Mouse (Mus musculus) ovary, postnatal 36 days (tissue): ENCODE results near the gene Chrna7.

Source experiments
- DNase-seq: peaks from one replicate; pipeline ENCODE4 v3.0.0; 2022; ENCODE audit warnings: low spot score, mixed read lengths

The Chrna7 gene

DNA sequence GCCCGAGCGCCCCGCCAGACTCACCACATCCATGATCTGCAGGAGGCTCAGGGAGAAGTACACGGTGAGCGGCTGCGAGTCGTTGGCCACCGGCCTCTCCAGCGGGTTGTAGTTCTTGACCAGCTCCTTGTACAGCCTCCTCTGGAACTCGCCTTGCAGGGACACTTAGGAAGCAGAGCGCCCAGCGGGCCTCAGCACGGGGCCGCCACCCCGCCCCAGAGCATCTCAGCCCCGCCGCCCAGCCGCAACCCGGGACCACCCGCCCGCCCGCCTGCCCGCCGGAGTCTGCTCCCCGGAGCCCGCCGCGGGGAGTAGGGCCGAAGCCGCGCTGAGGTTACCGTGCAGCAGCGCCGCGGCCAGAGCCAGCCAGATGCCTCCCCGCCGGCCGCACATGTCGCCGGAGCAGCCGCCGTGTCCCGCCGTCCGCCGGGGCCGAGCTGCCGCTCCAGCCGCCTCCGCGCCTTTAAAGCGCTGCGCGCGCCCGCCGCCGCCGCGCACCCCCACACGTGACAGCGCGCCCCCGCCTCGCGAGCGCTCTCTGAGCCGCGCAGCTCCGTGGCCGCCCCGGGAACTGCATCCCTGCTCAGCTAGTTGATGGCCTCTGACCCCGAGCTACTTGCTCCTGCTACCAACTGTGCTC is at the start of gene Chrna7:
Chrna7 (minus strand) TSS at position 486 of the 640 bp plus-strand sequence.
- peak; percentile 70 for DNase-seq

DNA sequence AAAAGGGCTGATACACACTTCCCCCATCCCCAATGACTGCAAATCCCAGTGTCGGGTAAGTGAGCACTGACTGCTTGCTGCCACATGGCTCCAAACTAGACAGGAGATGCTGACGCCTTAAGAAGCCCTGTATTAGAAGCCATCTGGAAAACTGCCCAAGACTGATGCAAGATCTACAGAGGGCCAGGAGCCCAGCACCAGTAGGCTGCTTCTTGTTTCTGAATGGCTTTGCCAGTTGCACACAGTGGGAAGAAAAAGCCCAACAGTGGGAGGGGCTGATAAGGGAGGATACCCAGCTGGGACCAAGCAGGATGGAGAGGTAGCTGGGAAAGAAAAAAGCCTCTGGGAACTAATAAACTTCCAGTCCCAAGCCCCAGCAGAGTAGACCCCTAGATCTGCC is 37.0 kb upstream of the Chrna7 start:
- no peak for DNase-seq

DNA sequence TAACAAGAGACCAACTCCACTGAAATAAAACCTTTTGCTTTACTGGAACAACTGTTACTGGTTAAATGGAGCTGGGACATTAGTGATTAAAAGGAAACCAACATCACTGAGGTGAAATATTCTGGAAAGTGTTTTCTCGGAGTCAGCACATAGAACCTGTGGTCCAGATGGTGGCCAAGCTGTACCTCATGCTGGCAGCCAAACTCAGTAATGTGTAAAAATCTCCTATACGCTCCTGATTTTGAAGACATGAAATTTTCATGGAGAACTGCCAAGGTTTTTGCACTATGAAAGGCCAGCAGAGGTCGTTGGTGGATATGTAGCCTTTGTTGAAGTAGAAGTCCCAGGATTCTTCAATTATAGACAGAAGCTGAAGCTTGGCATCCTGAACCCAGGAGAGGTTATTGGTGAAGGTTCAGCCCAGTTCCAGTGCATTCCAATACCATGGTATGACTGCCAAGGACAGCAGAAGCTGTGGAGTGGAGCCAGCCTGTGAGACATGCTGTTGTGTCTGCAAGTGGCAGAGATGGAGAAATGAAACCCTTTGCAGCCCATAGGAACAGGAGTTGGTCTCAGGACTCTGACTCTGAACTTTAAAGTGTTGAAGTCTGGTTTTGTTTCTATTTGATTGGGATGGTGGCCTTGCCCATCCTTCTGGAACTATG is 25.6 kb upstream of the Chrna7 start:
- no peak for DNase-seq

DNA sequence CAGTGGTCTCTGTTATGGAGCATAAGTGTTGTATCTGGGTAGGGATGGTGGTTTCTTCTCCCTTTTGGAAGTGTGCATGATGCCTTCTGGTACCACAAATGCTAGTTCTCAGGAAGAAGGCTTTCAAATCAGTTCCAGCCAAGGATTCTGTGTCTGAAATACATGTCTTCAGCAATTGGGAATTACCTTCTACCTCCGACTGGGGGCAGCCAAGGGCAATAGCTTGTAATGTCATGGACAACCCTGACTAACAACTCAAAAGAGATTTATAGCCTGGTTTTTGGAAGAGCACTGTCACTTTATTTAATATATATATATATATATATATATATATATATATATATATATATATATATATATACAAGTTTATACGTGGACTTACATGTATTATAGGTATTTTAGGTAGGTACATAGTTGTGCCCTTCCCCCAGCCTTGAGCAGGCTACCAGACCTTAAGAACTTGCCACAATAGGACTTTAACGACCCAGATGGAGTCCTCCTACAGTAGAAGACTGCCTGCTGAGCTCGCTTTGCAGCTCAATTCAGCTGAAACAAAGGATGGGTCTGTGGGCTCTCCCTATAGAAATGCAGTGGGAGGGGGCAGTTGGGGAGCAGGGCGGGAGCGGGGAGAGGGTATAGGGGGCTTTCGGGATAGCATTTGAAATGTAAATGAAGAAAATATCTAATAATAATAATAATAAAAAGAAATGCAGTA is 12.9 kb upstream of the Chrna7 start:
- no peak for DNase-seq

DNA sequence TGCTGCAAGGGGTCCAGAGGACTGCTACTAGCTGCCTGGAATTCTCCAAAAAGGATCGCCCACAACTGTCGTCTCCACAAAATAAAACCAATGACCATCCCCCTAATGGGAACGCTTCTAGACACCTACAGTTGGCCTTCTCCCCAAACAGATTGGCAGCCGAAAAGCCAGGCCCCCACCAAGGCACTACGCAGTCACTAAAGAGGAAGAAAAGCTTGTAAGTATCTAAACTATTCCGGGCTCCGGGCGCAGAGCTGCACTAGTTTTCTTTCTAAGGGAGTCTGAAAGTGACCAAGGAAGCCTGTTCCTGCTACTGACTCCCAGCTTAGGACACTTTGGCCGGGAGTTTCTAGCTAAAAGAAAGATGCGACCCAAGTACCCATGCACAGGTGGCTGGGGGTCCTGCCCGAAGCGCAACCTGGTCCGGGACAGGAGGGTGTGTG is 707 bp downstream of the Chrna7 start:
- DNase-seq = peak; percentile 2

DNA sequence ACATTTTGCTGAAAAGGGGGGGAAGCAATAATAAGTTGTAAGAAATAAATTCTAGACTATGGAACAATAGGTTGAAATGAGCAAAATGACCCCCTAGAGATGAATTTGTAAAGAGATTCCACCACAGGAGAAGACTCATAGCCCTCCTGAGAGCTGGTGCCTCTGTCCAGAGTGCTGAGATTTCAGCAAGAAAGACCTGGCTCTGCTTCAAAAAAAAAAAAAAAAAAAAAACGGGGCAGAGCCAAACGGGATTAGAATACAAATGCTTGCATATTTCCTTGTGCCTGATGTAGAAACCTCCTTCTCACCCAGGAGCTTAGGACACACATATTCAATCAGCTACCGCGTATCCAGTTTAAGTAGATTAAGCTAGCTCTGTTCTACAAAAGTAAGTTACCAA is 2.9 kb downstream of the Chrna7 start:
- DNase-seq = no peak

DNA sequence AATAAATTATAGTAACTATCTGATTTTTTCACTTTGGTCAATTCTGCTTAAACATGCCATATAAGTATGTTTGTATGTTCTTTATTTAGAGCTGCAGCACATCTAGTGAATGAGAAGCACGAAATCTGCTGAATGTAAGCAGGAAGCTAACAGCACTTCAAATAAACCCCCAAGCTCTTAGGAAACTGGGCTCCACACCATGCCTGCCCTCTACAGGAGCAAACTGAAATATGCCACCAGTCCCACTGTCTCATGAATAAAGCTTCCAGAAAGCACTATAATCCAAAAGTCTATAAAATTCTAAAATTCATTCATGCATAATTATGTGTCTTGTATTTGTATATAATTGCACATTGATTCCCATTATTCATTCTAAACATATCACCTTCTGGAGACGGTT is 5.2 kb downstream of the Chrna7 start:
- no peak for DNase-seq

DNA sequence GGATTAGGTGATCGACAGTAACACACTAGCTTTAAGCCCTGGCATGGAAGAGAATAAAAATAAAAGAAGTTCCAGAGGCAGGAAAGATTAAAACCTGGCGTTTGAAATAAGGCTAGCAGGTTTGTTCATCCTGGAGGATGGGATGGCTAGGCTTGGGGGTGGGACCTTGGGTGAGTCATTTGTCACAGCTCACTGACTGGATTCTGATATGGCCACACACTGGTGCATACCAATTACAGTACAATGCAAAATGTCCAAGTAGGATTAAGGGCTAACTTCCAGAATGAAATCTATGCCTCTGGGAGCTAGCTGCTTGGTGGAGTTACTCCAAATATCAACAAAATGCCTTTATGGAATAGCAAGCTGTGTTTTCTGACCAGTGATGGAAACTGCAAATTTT is 16.8 kb downstream of the Chrna7 start:
- DNase-seq = no peak

DNA sequence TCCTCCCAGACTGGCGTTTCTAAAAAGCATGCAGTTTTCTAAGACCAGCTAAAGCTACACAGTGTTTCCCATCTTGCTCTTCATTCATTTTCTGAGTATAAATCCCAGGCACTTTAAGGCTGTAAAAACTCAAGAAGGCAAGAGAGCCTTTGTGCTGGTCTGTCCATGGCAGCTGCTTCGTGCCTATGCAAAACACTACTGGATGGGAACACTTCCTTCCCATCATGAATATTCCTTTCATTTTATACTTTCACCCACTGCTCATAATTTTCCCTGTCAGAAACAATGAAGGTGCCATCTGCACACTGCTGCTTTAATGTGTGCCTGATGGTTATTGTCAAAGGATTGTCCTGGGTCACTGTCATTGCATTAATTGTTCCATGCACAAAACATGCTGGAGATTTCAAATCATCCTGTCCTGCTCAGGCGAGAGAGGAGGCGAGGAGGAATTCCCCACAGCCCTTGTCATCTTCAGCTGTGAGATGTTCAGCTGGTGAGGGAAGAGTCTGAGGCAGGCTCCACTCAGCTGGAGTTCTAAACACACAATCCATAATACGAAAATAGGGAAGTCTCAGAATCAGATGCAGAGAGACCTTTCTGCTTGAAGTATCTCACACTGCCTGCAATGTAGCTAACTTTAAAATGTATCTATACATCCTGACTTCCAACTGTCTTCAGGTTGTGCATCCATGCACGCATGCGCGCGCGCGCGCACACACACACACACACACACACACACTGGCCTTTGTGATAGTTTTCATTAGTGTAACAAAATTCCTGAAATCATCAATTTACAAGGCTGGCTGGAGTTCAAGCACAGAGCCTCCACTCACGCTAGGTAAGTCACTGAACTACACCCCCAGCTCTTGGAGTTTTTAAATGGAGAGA is 22.5 kb downstream of the Chrna7 start:
- DNase-seq = no peak

DNA sequence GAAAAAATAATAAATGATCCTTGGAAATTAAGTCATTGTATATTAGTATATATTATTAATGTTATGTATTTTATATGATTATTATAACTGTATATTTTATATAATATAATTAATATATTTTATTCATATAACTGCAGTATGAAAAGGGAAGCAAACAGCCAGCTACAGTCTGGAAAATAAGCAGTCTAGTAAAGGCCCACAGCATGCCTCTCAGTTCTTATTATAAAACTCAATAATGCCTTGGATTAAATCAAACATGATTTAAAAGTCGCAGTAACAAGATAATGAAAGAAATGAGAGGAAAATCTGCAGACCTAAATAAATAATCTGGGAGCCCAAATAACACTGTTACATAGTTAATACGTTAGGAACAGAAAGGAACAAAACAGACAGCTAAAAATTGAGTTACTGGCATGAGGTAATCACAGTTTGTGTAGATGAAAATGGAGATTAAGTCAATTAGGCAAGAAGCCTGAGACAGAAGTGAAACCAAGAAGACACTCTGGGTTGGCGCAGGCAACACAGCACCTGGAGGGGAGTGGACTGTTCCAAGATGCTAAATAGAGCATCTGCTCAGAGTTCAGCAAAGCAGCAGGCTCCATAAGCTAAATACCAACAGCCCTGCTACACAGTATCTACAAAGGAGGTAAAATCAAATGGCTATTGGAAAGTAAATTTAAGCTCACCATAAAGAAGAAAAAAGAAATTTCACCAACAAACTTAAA is 42.1 kb downstream of the Chrna7 start:
- DNase-seq = no peak

DNA sequence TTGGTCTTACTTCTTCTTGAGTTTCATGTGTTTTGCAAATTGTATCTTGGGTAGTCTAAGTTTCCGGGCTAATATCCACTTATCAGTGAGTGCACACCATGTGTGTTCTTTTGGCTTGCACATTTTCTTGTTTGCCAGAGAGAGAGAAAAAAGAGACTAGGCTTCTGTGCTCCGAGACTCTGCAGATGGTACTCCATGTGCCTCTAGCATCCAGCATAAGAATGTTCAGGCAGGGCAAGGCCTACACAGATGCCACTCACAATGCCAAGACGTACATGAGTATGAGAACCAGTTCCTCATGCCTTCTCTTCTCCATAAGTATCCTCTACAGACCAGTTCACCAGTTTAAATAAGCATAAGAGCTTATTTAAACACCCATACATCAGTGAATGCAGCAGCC is 47.8 kb downstream of the Chrna7 start:
- no peak for DNase-seq

DNA sequence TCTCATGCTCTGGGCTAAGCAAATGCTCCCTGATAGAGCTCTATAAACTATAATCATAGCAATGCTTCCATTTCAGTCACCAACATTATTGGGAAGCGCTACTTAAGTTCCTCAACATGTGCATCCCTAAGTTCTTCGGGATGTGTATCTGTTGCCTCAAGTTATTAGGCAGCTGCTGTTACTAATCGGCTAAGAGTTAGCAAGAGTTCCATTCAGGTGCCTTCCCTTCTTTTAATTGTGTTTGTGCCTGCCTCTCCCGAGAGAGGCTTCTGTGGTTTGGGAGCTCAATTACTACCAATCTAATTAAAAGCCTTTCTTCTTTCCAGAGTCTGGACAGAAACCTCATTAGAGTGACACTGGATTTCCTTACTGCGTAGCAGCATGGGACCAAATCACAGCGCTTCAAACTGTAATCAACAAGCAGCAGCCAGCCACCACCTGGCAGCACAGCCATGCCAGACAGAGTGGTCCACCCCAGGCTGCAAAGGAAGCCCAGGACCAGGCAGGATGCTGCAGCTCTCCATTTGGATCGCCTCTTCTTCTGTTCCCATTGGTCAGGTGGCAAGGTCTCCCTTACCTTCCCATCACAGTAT is 50.0 kb downstream of the Chrna7 start:
- DNase-seq = no peak

DNA sequence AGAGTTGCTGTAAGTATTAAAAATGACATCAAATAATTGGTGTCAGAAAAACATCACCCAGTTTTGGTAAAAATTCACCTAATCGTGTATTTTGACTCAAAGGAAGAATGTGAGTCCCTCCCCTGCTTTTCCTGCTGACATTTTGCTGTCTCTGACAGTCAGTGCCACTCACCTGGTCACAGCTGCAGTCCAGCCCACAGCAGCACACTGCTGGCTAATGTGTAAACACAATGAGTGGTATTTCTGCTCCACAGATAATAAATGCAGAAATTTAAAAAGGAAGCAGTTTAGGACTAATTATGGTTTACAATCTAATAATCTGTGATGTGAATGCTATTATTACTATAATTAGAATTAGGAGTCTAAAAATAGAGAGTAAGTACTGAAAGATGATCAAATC is 59.1 kb downstream of the Chrna7 start:
- no peak for DNase-seq

DNA sequence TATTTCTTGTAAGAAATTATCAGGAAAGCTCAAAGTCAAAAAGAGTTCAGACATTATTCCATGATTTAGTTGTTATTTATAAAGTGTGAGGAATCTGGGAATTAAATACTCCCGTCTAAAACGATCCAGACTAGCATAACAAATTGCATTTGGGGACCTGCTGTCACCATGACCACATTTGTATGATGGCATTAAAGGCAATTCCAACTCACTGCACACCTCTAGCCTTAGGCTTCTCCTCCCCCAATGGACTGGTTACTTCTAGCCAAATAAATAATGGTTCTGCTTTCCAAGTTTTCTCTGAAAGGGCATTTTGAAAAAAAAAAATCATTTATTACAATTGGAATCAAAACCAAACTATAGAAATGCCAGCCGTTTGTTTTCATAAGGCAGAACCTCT is 63.6 kb downstream of the Chrna7 start:
- DNase-seq = no peak

DNA sequence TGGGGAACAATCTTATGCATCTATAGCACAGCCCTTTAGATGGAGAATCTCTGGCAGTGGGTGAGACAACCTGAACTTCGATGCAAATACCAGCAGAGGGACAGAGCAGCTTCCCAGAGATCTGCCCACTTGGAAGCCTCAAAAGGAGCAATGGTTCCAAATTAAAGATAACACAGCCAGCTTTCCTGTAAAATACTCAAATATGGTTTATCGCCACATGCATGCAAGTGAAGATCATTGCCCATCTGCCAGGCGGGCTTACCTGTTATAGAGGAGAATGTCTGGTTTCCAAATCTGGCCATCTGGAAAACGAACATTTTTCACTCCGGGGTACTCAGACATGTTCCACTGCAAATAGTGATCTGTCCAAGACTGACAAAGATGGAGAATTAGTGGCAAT is 64.0 kb downstream of the Chrna7 start:
- DNase-seq = no peak

DNA sequence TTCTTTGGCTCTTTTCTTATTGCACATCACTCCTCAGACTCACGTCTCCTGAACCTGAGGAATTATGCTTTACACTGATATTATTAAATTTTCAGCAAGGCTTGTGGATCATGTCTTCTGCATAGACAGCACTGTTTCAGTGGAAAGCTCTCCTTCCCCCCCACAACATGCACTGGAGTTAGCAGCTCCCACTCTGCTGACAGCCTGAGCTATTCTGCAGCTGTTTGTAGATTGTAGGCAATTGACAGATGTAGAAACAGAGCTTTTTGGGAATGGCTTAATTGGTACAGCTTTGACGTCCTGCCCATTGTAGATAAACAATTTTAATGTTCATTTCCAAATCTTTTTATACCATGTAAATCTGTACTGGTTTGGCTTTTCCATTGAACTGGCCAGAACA is 89.8 kb downstream of the Chrna7 start:
- DNase-seq = no peak

DNA sequence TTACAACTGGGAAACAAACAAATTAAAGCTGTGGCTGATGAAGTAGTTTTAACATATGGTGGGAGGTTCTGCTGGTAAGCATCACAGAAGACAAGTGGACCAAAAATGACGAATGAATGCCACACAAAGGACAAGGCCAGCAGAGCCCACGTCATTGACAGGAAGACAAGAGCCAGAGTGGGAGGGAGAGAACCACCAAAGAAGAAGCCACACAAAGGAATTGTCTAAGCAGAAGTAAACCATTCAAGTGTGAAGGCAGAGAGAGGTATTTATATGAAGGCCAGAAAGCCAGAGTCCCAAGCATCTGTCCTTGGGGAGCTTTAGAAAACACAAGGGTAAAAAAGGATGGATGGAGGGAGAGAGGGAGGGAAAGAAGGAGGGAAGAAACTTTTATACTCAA is 98.7 kb downstream of the Chrna7 start:
- DNase-seq = no peak

DNA sequence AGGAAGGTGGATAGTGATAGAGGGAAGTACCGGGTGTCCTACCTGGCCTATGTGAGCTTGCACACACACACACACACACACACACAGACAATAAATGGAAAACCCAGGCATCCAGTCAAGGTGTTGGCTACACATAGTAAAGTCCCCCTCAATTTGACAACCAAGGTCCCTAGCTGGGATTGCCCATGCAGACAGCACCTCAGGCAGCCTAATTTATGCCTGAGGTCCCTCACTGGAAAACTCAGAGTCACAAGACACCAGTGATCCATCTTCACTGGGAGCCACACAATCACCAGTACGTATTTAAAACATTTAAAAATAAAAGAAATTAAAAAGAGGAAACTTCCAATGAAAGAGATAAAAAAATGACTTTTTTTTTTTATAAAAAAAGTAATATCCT is 99.1 kb downstream of the Chrna7 start:
- DNase-seq = no peak

DNA sequence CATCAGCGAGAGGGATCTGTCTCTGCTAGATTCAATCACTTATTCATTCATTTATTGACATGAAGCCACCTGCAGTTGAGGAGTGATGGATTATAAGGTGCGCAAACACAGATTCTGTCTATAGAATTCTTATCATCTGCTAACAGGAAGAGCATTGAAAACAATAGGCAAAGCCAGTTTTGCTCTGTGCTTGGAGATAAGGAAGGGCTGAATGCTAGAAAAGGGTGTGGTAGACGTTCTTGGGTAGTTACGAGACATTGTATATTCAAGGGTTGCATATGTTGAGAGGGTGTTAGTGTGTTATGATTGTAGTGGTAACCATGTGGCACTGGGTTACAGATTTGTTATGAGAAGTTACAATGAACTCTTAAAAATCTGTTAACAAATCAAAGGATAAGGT is 103.0 kb downstream of the Chrna7 start:
- DNase-seq = no peak

DNA sequence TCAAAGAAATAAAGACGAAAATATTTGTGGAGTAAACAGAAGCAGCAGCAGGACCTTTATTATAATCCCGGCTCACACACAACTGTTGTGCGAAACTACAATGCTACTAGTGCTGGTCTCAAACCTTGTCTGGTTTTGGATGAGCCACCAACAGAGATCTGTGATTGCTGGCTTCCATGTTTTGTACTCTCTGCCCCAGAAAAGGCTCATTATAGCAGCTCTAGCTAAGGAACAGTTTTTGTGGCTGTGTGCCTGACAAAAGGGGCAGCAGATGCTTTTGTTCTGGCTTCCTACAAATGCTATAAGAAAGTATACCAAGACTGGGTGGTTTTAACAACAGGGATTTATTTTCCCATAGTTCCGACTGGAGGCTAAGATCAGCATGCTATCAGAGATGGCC is 126.4 kb downstream of the Chrna7 start:
- no peak for DNase-seq

DNA sequence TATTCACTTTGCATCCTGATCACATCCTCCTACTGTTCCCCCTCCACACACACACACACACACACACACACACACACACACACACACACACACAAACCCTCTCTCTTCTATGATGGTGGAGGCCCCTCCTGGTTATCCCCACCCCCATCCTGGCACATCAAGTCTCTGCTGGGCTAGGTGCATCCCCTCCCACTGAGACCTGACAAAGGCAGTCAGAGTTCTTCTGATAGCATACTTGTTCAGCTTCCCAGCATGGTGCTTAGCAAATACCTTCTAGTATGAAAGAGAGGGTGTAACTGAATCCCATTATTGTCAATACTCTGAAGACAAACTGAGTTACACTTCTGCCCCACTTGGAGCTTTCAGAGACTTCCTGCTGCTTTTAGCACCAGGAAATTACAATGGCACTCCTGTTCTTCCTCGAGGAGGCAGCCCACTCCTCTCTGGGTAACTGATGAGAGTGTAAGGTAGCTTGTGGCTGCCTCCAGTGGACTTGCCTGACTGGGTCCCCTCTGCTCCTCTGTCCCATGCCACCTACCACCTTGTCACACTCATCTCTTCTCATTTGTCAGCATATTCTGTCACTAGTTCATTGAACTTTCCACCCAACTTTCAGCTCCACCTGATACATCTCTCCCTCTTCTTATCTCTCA is 127.9 kb downstream of the Chrna7 start:
- no peak for DNase-seq
